Mouse (Mus musculus): ENCODE data around the gene Wdr63.
"Not testable (repeated sequence)": the region's sequence is repeated elsewhere in the genome, so short reads cannot be mapped to it uniquely, and the experiment has no call there.

The Wdr63 gene

GRCm38 (mm10) chr3:146011544-146012218, 96.2 kb downstream of the Wdr63 start:
- no peak for DNase-seq (ENCODE audit: low spot score)

GRCm38 (mm10) chr3:146010751-146011150, 97.2 kb downstream of the Wdr63 start:
- no peak for DNase-seq (ENCODE audit: low spot score)

GRCm38 (mm10) chr3:146009859-146010645, 97.9 kb downstream of the Wdr63 start:
- peak; percentile 44 for DNase-seq (ENCODE audit: low spot score)

GRCm38 (mm10) chr3:146007872-146008271, 100.1 kb downstream of the Wdr63 start:
- no peak for DNase-seq (ENCODE audit: low spot score)

- no peak for DNase-seq (ENCODE audit: low spot score)
Observed at GRCm38 (mm10) chr3:146004347-146005051, 103.4 kb downstream of the Wdr63 start.

- not testable (repeated sequence) for DNase-seq (ENCODE audit: low spot score)
Observed at GRCm38 (mm10) chr3:145996539-145996938, 111.4 kb downstream of the Wdr63 start.

- DNase-seq (ENCODE audit: low spot score) = no peak
Observed at GRCm38 (mm10) chr3:145995489-145995888, 112.4 kb downstream of the Wdr63 start.

GRCm38 (mm10) chr3:145993481-145994201, 114.3 kb downstream of the Wdr63 start:
- no peak for DNase-seq (ENCODE audit: low spot score)

- no peak for DNase-seq (ENCODE audit: low spot score)
Observed at GRCm38 (mm10) chr3:145992796-145993195, 115.1 kb downstream of the Wdr63 start.

GRCm38 (mm10) chr3:145991976-145992730, 115.8 kb downstream of the Wdr63 start:
- DNase-seq (ENCODE audit: low spot score) = no peak

GRCm38 (mm10) chr3:145991130-145991529, 116.8 kb downstream of the Wdr63 start:
- no peak for DNase-seq (ENCODE audit: low spot score)

All from embryo, embryonic 10.5 days (tissue).